Mouse (Mus musculus) lung, embryonic 14.5 days (tissue): ENCODE measurements around the gene Bcl10. TPM values are rescaled to one million over a fixed set of nuclear protein-coding genes. Genes with fewer than 3 reads are reported as not detected.
"Not testable (repeated sequence)": the region's sequence is repeated elsewhere in the genome, so short reads cannot be mapped to it uniquely, and the experiment has no call there.

Experiments used
- ATAC-seq: fragments of 200-750 bp; cut with Nextera tagmentation; 2 replicates; pipeline ENCODE4 v1.8.0; 2017; ENCODE audit warnings: mild to moderate bottlenecking, moderate TSS enrichment, moderate library complexity; ENCODE audit not compliant: insufficient read depth
- DNase-seq: peaks from one replicate; pipeline ENCODE4 v3.0.0-alpha.2; 2015
- H3K27ac ChIP-seq: fragments of 300-500 bp; sonication (generic); 2 replicates; pipeline ENCODE4 v1.5.1; 2014; ENCODE audit warnings: low read depth, mild to moderate bottlenecking, moderate library complexity
- H3K27me3 ChIP-seq: fragments of 300-500 bp; sonication (generic); 2 replicates; pipeline ENCODE4 v1.6.1; 2014; ENCODE audit warnings: low read length, control low read depth; ENCODE audit not compliant: insufficient read depth
- H3K36me3 ChIP-seq: fragments of 300-500 bp; sonication (generic); 2 replicates; pipeline ENCODE4 v1.6.1; 2014; ENCODE audit warnings: control low read depth; ENCODE audit not compliant: insufficient read depth
- H3K4me1 ChIP-seq: fragments of 300-500 bp; sonication (generic); 2 replicates; pipeline ENCODE4 v1.6.1; 2014; ENCODE audit warnings: antibody characterized with exemption, control low read depth; ENCODE audit not compliant: insufficient read depth
- H3K4me2 ChIP-seq: fragments of 300-500 bp; sonication (generic); 2 replicates; pipeline ENCODE4 v1.6.1; 2014; ENCODE audit warnings: mild to moderate bottlenecking
- H3K4me3 ChIP-seq: fragments of 300-500 bp; sonication (generic); 2 replicates; pipeline ENCODE4 v1.5.1; 2014; ENCODE audit warnings: low read depth, low read length
- H3K9ac ChIP-seq: fragments of 300-500 bp; sonication (generic); 2 replicates; pipeline ENCODE4 v1.6.1; 2014
- H3K9me3 ChIP-seq: fragments of 300-500 bp; sonication (generic); 2 replicates; pipeline ENCODE4 v1.6.1; 2016; ENCODE audit warnings: low read depth, low read length, control low read depth
- CTCF ChIP-seq: IDR thresholded peaks from 2 replicates; pipeline ENCODE4 v1.5.1; 2016; ENCODE audit warnings: antibody characterized with exemption, low read depth
- WGBS: fragments of 180-500 bp; shearing (Covaris S2); extraction: QIAGEN DNeasy Blood & Tissue Kit; methylation state at CpG from one replicate; pipeline ENCODE4 v1.1.7; 2014; 5-methylcytosine and 5-hydroxymethylcytosine counted together
- polyA plus RNA-seq: library from polyadenylated mRNA; unstranded; fragments of >200 nt; fragmentation: Nextera tagmentation; extraction: Ambion mirVana; gene quantifications from 2 replicates; pipeline ENCODE4 v1.2.1, GENCODE M21; 2014

Bcl10 gene
- polyA plus RNA-seq, result 50.6 and 50.7 TPM in 2 replicates

DNA sequence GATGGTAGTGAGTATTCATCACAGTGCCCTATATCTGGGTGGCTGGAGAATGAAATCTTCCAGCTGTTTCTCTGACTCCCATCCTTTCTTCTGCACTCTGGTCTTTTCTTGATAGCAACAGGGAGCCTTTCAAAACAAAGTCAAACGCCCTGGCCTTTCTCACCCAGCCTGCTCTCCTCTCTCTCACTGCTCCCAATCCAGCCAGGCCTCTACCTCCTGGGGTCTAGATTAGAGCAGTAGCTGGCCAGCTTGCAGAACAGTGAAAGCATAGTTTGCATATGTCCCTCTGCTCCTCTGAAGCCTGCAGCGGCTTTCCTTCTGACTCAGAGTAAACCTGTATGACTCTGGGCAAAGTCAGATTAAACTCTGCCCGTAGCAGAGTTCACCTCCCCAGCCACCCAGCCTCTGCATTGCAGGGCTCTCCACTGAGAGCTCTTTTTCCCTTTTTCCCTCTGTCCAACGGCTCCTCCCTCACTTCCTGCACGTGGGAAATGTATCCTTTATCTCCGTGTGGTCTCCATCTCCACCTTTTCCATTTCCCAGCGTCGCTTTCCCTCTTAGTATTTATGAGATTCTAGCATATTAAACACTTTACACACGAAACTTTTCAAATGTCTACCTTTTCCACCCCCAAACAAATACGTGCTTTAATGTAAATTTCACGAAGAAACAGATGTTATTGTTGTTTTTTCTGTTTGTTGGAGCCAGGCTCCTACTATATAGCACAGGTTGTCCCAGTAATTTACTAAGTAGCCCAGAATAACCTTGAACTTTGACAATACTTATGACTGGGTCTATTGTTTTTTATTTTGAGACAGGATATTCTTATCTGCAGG is at the start of gene Bcl10:
Gene Bcl10, plus strand, starts transcription at position 786 of the 836 bp plus-strand sequence.
- 26% methylated on average over 11 of the region's 11 CpGs for WGBS
- no peaks in the 10 kb centered on the region for H3K36me3 ChIP-seq
- no peak for TF ChIP-seq CTCF
- H3K9ac ChIP-seq, result peak within 1 kb of the TSS; percentile 53
- peak within 1 kb of the TSS; percentile 88 for H3K4me3 ChIP-seq
- peaks cover 9% of the 10 kb centered on the region; the same call in 1 of the 2 replicates for H3K4me1 ChIP-seq
- peak within 1 kb of the TSS; percentile 66 for H3K4me2 ChIP-seq
- ATAC-seq, result no peak
- H3K9me3 ChIP-seq, result 0 out of 2 replicates have a peak, but pooled peaks cover 5% of the 10 kb centered on the region
- H3K27me3 ChIP-seq, result no peaks in the 10 kb centered on the region
- DNase-seq, result no peak
- H3K27ac ChIP-seq, result peak within 1 kb of the TSS; percentile 87

DNA sequence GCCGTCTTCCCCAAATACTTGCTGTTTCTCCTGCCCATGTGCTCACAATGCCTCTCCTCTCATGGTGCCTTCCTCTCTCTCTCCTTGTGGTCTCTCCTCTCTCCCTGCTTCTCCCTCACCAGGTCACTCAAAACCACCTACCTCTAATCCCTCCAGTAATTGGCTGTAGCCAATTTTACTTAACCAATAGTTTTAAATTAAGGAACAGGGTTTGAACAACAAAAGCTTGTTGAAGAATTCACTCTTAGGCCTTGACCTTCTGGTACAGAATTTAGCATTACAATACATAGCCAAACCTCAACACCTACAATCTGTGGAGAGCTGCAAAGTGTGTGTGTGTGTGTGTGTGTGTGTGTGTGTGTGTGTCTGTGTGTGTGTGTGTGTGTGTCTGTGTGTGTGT is 49.3 kb upstream of the Bcl10 start:
- TF ChIP-seq CTCF, result no peak
- 88% methylated on average over 1 of the region's 1 CpGs for WGBS
- no peaks in the 10 kb centered on the region for H3K36me3 ChIP-seq
- ATAC-seq (no peak), DNase-seq (no peak)
- H3K9ac ChIP-seq, result no peak overlapping the region
- H3K27me3 ChIP-seq, result no peaks in the 10 kb centered on the region
- no peak overlapping the region for H3K4me2 ChIP-seq
- H3K4me3 ChIP-seq, result no peak overlapping the region
- H3K9me3 ChIP-seq, result no peaks in the 10 kb centered on the region
- H3K27ac ChIP-seq, result no peak overlapping the region
- H3K4me1 ChIP-seq, result no peaks in the 10 kb centered on the region

DNA sequence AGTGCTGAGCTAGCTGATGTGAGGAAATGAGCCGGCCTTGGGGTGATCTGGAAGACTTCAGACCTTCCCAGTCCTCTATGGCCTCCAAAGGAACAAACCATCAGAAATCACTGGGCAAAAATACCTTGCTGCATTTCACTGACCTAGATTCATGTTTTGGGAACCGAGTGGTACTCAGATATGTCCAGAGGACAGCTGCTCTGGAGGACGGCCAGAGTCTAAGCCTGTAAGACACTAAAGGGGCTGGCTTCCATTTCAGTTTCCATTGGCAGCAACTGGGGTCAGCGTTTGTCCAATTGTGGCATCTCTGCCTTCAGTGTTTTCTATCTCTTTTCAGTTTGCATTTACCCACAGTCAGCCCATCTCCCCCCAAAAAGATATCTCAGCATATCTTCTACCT is 48.5 kb upstream of the Bcl10 start:
- no peak for TF ChIP-seq CTCF
- no peak for ATAC-seq
- 73% methylated on average over 4 of the region's 4 CpGs for WGBS
- H3K4me2 ChIP-seq, result no peak overlapping the region
- H3K36me3 ChIP-seq, result no peaks in the 10 kb centered on the region
- DNase-seq, result no peak
- H3K4me3 ChIP-seq, result no peak overlapping the region
- no peaks in the 10 kb centered on the region for H3K27me3 ChIP-seq
- no peaks in the 10 kb centered on the region for H3K4me1 ChIP-seq
- no peak overlapping the region for H3K9ac ChIP-seq
- H3K9me3 ChIP-seq, result no peaks in the 10 kb centered on the region
- no peak overlapping the region for H3K27ac ChIP-seq

DNA sequence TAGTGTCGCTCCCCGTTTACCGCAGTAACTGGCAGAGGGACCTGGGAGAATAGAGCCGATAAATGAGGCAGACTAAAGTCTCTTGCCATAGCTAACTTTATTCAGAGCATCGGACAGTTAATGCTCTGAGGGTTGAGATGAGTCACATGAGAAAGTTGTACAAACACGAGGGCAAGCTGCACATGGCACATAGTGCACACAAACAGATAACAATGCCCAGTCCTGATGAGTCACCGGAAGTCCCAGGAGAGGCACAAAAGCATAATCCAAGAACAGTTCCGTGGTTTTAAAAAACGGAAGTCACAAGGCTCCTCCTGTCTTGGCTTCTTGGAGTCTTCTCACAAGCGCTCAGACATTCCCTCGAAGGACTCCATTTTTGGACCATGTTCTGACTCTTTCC is 46.5 kb upstream of the Bcl10 start:
- whole genome bisulfite sequencing, result 80% methylated on average over 11 of the region's 11 CpGs
- no peak overlapping the region for H3K4me2 ChIP-seq
- no peak overlapping the region for H3K27ac ChIP-seq
- no peak overlapping the region for H3K4me3 ChIP-seq
- no peaks in the 10 kb centered on the region for H3K4me1 ChIP-seq
- no peak for ATAC-seq
- no peak for DNase-seq
- no peak overlapping the region for H3K9ac ChIP-seq
- no peaks in the 10 kb centered on the region for H3K27me3 ChIP-seq
- H3K9me3 ChIP-seq, result no peaks in the 10 kb centered on the region
- no peaks in the 10 kb centered on the region for H3K36me3 ChIP-seq
- no peak for TF ChIP-seq CTCF

DNA sequence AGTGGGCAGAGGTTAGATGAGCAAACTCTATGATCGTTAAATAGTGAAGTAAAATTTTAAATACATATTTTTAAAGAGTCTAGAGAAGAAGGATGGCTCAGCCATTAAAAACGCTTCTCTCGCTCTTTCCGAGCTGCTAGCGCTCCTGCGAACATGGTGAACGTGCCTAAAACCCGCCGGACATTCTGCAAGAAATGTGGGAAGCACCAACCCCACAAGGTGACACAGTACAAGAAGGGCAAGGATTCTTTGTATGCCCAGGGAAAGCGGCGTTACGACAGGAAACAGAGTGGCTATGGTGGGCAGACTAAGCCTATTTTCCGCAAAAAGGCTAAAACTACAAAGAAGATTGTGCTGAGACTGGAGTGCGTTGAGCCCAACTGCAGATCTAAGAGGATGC is 43.7 kb upstream of the Bcl10 start:
- H3K4me2 ChIP-seq, H3K4me3 ChIP-seq, H3K27ac ChIP-seq, H3K36me3 ChIP-seq, ATAC-seq, H3K27me3 ChIP-seq, DNase-seq, H3K4me1 ChIP-seq, H3K9ac ChIP-seq, H3K9me3 ChIP-seq: not testable (repeated sequence)
- 93% methylated on average over 12 of the region's 14 CpGs for WGBS

- 77% methylated on average over 1 of the region's 1 CpGs for WGBS
- no peak for ATAC-seq
- Histone ChIP-seq H3K4me2 (no peak overlapping the region), H3K9me3 (no peaks in the 10 kb centered on the region), H3K4me1 (no peaks in the 10 kb centered on the region), H3K27me3 (no peaks in the 10 kb centered on the region), H3K27ac (no peak overlapping the region), H3K9ac (no peak overlapping the region), H3K36me3 (no peaks in the 10 kb centered on the region), H3K4me3 (no peak overlapping the region)
- TF ChIP-seq CTCF, result no peak
- no peak for DNase-seq
These were observed 42.3 kb upstream of the Bcl10 start for GRCm38 (mm10) chr3:145880335-145880734.

GRCm38 (mm10) chr3:145882076-145882874 is 40.3 kb upstream of the Bcl10 start:
- H3K27me3 ChIP-seq, result no peaks in the 10 kb centered on the region
- no peak overlapping the region for H3K27ac ChIP-seq
- no peak for DNase-seq
- TF ChIP-seq CTCF, result no peak
- H3K9me3 ChIP-seq, result no peaks in the 10 kb centered on the region
- H3K4me2 ChIP-seq, result no peak overlapping the region
- no peaks in the 10 kb centered on the region for H3K36me3 ChIP-seq
- peaks cover 11% of the 10 kb centered on the region; the same call in 1 of the 2 replicates for H3K4me1 ChIP-seq
- ATAC-seq, result no peak
- WGBS, result 83% methylated on average over 15 of the region's 15 CpGs
- H3K4me3 ChIP-seq, result no peak overlapping the region
- no peak overlapping the region for H3K9ac ChIP-seq
